Mouse (Mus musculus) embryonic facial prominence, embryonic 12.5 days (tissue): Measurements from ENCODE around the gene Lmbrd2. TPM values are rescaled to one million over a fixed set of nuclear protein-coding genes. Genes with fewer than 3 reads are reported as not detected.
"Not testable (repeated sequence)": the region's sequence is repeated elsewhere in the genome, so short reads cannot be mapped to it uniquely, and the experiment has no call there.

Source experiments
- ATAC-seq: fragments of 200-750 bp; cut with Nextera tagmentation; 2 replicates; pipeline ENCODE4 v1.8.0; 2017; ENCODE audit not compliant: insufficient number of reproducible peaks, insufficient read depth, low FRiP score, low TSS enrichment
- H3K27ac ChIP-seq: fragments of 300-500 bp; sonication (generic); 2 replicates; pipeline ENCODE4 v1.5.1; 2016; ENCODE audit warnings: mild to moderate bottlenecking
- H3K27me3 ChIP-seq: fragments of 300-500 bp; sonication (generic); 2 replicates; pipeline ENCODE4 v1.6.1; 2016; ENCODE audit warnings: mild to moderate bottlenecking, moderate library complexity
- H3K36me3 ChIP-seq: fragments of 300-500 bp; sonication (generic); 2 replicates; pipeline ENCODE4 v1.6.1; 2016; ENCODE audit warnings: mild to moderate bottlenecking
- H3K4me1 ChIP-seq: fragments of 300-500 bp; sonication (generic); 2 replicates; pipeline ENCODE4 v1.6.1; 2016
- H3K4me2 ChIP-seq: fragments of 300-500 bp; sonication (generic); replicated peaks from 2 replicates; pipeline ENCODE4 v1.6.1; 2016; ENCODE audit warnings: mild to moderate bottlenecking, moderate library complexity
- H3K4me3 ChIP-seq: fragments of 300-500 bp; sonication (generic); 2 replicates; pipeline ENCODE4 v1.5.1; 2016; ENCODE audit warnings: mild to moderate bottlenecking
- H3K9ac ChIP-seq: fragments of 300-500 bp; sonication (generic); 2 replicates; pipeline ENCODE4 v1.6.1; 2016; ENCODE audit warnings: mild to moderate bottlenecking, moderate library complexity
- H3K9me3 ChIP-seq: fragments of 300-500 bp; sonication (generic); 2 replicates; pipeline ENCODE4 v1.6.1; 2016; ENCODE audit warnings: mild to moderate bottlenecking, moderate library complexity
- WGBS: fragments of 180-500 bp; shearing (Covaris S2); methylation state at CpG from one replicate; pipeline ENCODE4 v1.1.7; 2016; 5-methylcytosine and 5-hydroxymethylcytosine counted together
- polyA plus RNA-seq: library from polyadenylated mRNA; unstranded; fragments of >200 nt; fragmentation: Nextera tagmentation; extraction: Ambion mirVana; gene quantifications from 2 replicates; pipeline ENCODE4 v1.2.1, GENCODE M21; 2016

Gene Lmbrd2
- polyA plus RNA-seq, 1 experiment from 2014 or later = 2.5 TPM

GRCm38 (mm10) chr15:9230917-9231316 lies 90.6 kb downstream of the Lmbrd2 start:
- H3K27ac ChIP-seq, H3K4me1 ChIP-seq, H3K36me3 ChIP-seq, H3K4me3 ChIP-seq, H3K4me2 ChIP-seq, ATAC-seq, H3K9ac ChIP-seq, H3K9me3 ChIP-seq, H3K27me3 ChIP-seq: not testable (repeated sequence)
- WGBS = 80% methylated on average over 4 of the region's 4 CpGs

- Histone ChIP-seq H3K27ac (no peak overlapping the region), H3K36me3 (no peaks in the 10 kb centered on the region), H3K4me3 (no peak overlapping the region), H3K9me3 (no peaks in the 10 kb centered on the region), H3K4me2 (no peak overlapping the region), H3K9ac (no peak overlapping the region), H3K4me1 (no peaks in the 10 kb centered on the region), H3K27me3 (no peaks in the 10 kb centered on the region)
- ATAC-seq = no peak
These were observed 106.0 kb downstream of the Lmbrd2 start for GRCm38 (mm10) chr15:9246345-9246744.

Other genes starting within 250 kb of the Lmbrd2 start
- gene Ranbp3l, start 172.6 kb upstream of the Lmbrd2 start, polyA plus RNA-seq = 0.81 and 1.1 TPM in 2 replicates
- gene Nadk2, start 69.3 kb upstream of the Lmbrd2 start, polyA plus RNA-seq = 36.5 and 41.4 TPM in 2 replicates
- 124 and 128 TPM in 2 replicates for gene Skp2, start 14.9 kb downstream of the Lmbrd2 start, polyA plus RNA-seq
- not detected in 2 replicates for gene Ugt3a1, start 136.3 kb downstream of the Lmbrd2 start, polyA plus RNA-seq
- not detected in 2 replicates for gene Ugt3a2, start 195.0 kb downstream of the Lmbrd2 start, polyA plus RNA-seq